ENCODE assay signal across 22 mouse cellular contexts in the genomic region with DNA sequence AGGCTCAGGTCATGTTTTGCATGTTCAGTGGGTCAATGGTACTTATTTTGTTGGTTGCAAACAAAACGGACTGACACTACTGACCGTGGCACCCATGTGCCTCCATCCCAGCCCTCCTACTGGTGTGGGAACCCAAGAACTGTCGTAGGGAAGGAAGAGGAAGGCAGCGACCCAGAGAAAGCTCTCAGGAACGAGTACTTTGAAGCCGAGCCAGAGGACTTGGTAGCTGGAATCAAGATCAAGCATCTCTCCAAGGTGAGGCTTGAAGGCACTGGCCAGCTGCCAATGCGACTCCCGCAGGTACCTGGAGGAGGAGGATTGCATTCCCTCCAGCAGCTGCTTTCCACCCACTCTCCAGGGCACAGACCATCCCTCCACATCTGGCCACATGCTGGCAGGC. TPM values are rescaled to one million over a fixed set of nuclear protein-coding genes. Genes with fewer than 3 reads are reported as not detected.
"Had no signal": no experiment of that assay in that cellular context is flagged by ENCODE, and none has a peak within 500 bp of the region (broad histone marks: within the 10 kb centered on the region; RNA-seq: fewer than 3 reads in every experiment).

No protein-coding gene starts in this region.

- H3K4me2 ChIP-seq: intestine, embryonic 15.5 days; kidney, embryonic 15.5 days; limb, embryonic 13.5 days; liver, embryonic 12.5 days; liver, embryonic 15.5 days; lung, embryonic 15.5 days; midbrain, embryonic 11.5 days; stomach, embryonic 15.5 days had no signal

- H3K36me3 ChIP-seq: intestine, embryonic 15.5 days; limb, embryonic 10.5 days; limb, embryonic 13.5 days had no signal

- H3K9ac ChIP-seq: intestine, embryonic 15.5 days; kidney, embryonic 15.5 days; limb, embryonic 13.5 days; liver, embryonic 12.5 days; liver, embryonic 15.5 days; lung, embryonic 15.5 days; stomach, embryonic 15.5 days had no signal

- H3K27me3 ChIP-seq: intestine, embryonic 15.5 days; kidney, embryonic 15.5 days; limb, embryonic 13.5 days; liver, embryonic 12.5 days; liver, embryonic 15.5 days; lung, embryonic 15.5 days; stomach, embryonic 15.5 days had no signal

- DNase-seq: kidney, adult 11 months; kidney, adult 8-10 months; kidney, postnatal 14 days; kidney, postnatal 4 days; layer of hippocampus, adult 9-11 months; liver; midbrain, embryonic 14.5 days; right cerebral cortex, adult 18-20 months; right cerebral cortex, postnatal 14 days; right cerebral cortex, postnatal 4 days; thymus, postnatal 36 days had no signal

- H3K4me3 ChIP-seq: intestine, embryonic 15.5 days; kidney, embryonic 15.5 days; limb, embryonic 10.5 days; limb, embryonic 13.5 days; liver, embryonic 12.5 days; liver, embryonic 15.5 days; lung, embryonic 15.5 days; stomach, embryonic 15.5 days had no signal

- H3K27ac ChIP-seq: intestine, embryonic 15.5 days; kidney, embryonic 15.5 days; limb, embryonic 10.5 days; limb, embryonic 13.5 days; liver, embryonic 12.5 days; liver, embryonic 15.5 days; lung, embryonic 15.5 days; stomach, embryonic 15.5 days had no signal

- H3K4me1 ChIP-seq: intestine, embryonic 15.5 days; kidney, embryonic 15.5 days; limb, embryonic 10.5 days; limb, embryonic 13.5 days; liver, embryonic 12.5 days; liver, embryonic 15.5 days; lung, embryonic 15.5 days; stomach, embryonic 15.5 days had no signal

- H3K9me3 ChIP-seq: intestine, embryonic 15.5 days; kidney, embryonic 15.5 days; limb, embryonic 10.5 days; limb, embryonic 13.5 days; liver, embryonic 12.5 days; liver, embryonic 15.5 days; lung, embryonic 15.5 days; stomach, embryonic 15.5 days had no signal

- ATAC-seq: intestine, embryonic 15.5 days; liver, embryonic 12.5 days had no signal

RNA-seq across cellular contexts. Expression of a gene that starts 32.9 kb away (rescaled TPM):
- total RNA-seq: megakaryocyte progenitor cell, adult 5-6 weeks; megakaryocyte-erythroid progenitor cell, adult 5-6 weeks had no signal
- polyA plus RNA-seq: intestine, embryonic 15.5 days; limb, embryonic 10.5 days; limb, embryonic 13.5 days; liver, embryonic 12.5 days; liver, embryonic 15.5 days; midbrain, embryonic 11.5 days had no signal
